Mouse (Mus musculus) kidney, embryonic 15.5 days (tissue): ENCODE results near the gene Prdx4. TPM values are rescaled to one million over a fixed set of nuclear protein-coding genes. Genes with fewer than 3 reads are reported as not detected.

ENCODE experiments used
- polyA plus RNA-seq: library from polyadenylated mRNA; unstranded; fragments of >200 nt; fragmentation: Nextera tagmentation; extraction: Ambion mirVana; gene quantifications from 2 replicates; pipeline ENCODE4 v1.2.1, GENCODE M21; 2015

Prdx4 gene
- polyA plus RNA-seq, 1 experiment from 2014 or later = 291 TPM

Other genes starting within 250 kb of the Prdx4 start
- gene Magea2, start 247.1 kb downstream of the Prdx4 start, polyA plus RNA-seq = not detected in 2 replicates
- not detected in 2 replicates for gene Cldn34b2, start 212.3 kb downstream of the Prdx4 start, polyA plus RNA-seq
- 176 and 179 TPM in 2 replicates for gene Sat1, start 124.3 kb downstream of the Prdx4 start, polyA plus RNA-seq
- gene Acot9, start 78.3 kb downstream of the Prdx4 start, polyA plus RNA-seq = 36.0 and 36.7 TPM in 2 replicates